Mouse (Mus musculus): ENCODE results near the gene Mgarp. TPM values are rescaled to one million over a fixed set of nuclear protein-coding genes. Genes with fewer than 3 reads are reported as not detected.

The Mgarp gene
- total and polyA plus RNA-seq, 3 experiments: 0.65 to 5.2 TPM; not detected in 1

DNA sequence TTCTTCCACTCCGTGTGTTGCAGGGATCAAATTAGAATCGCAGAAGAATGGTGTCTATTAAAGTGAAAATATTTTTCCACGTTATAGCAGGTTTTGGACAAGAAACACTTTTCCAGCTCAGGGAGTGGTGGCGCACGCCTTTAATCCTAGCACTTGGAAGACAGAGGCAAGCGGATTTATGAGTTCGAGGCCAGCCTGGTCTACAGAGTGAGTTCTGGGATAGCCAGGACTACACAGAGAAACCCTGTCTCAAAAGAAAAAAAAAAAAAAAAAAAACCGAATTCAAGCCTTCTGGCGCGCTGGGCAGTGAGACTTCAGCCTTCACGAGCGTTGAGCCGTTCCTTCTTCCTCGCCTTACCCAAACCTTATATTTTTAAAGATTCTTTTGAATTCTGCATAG lies 38.9 kb downstream of the Mgarp start:
- peak; percentile 89 for DNase-seq (ENCODE audit: low read depth, low spot score)
- Histone ChIP-seq H3K27ac (ENCODE audit: control insufficient read depth, low read depth, low read length) (peak overlapping the region; percentile 72), H3K4me3 (ENCODE audit: control insufficient read depth in 1 of 2, insufficient read depth in 1 of 2, low read depth in 2 of 2, low read length in 2 of 2) (peak overlapping the region; percentile 54 to 97), H3K4me1 (ENCODE audit: control insufficient read depth in 1 of 2, insufficient read depth in 2 of 2, low read length in 2 of 2) (peaks cover 0 to 3% of the 10 kb centered on the region in 2 experiments; a peak in 1 of 4 replicates), H3K9ac (ENCODE audit: control insufficient read depth, low read depth, low read length, poor library complexity, severe bottlenecking) (peak overlapping the region; percentile 79), H3K36me3 (ENCODE audit: control insufficient read depth in 1 of 2, insufficient read depth in 2 of 2, low read length in 2 of 2) (peaks cover 0 to 3% of the 10 kb centered on the region in 2 experiments; a peak in 1 of 4 replicates), H3K9me3 (replicated peaks; ENCODE audit: insufficient read depth, low read length) (no peaks in the 10 kb centered on the region), H3K27me3 (ENCODE audit: control insufficient read depth in 1 of 2, insufficient read depth in 2 of 2, low read length in 2 of 2) (no peaks in the 10 kb centered on the region), H3K79me2 (ENCODE audit: control insufficient read depth, insufficient read depth, low read length, poor library complexity) (no peaks in the 10 kb centered on the region; the same call in 1 of the 2 replicates)
- TF ChIP-seq TBP (IDR thresholded peaks at IDR 0.05; ENCODE audit: low read depth, low read length) (peak; percentile 99), MXI1 (IDR thresholded peaks at IDR 0.05; ENCODE audit: low read depth, low read length) (peak; percentile 45; the same call in 1 of the 2 replicates), MAFK (IDR thresholded peaks at IDR 0.05; ENCODE audit: borderline replicate concordance, low read depth, low read length) (peak; percentile 67; the same call in 1 of the 2 replicates), ZNF384 (IDR thresholded peaks at IDR 0.05; ENCODE audit: low read depth, low read length) (peak; percentile 93), ELF1 (IDR thresholded peaks at IDR 0.05; ENCODE audit: low read depth, low read length) (no peak)

GRCm38 (mm10) chr3:51357078-51357477 lies 39.5 kb downstream of the Mgarp start:
- peak overlapping the region; percentile 54 to 97 for H3K4me3 ChIP-seq (ENCODE audit: control insufficient read depth in 1 of 2, insufficient read depth in 1 of 2, low read depth in 2 of 2, low read length in 2 of 2)
- H3K27ac ChIP-seq (ENCODE audit: control insufficient read depth, low read depth, low read length): peak overlapping the region; percentile 31; the same call in 1 of the 2 replicates
- H3K79me2 ChIP-seq (ENCODE audit: control insufficient read depth, insufficient read depth, low read length, poor library complexity): no peaks in the 10 kb centered on the region; the same call in 1 of the 2 replicates
- H3K27me3 ChIP-seq (ENCODE audit: control insufficient read depth in 1 of 2, insufficient read depth in 2 of 2, low read length in 2 of 2): no peaks in the 10 kb centered on the region
- H3K36me3 ChIP-seq (ENCODE audit: control insufficient read depth in 1 of 2, insufficient read depth in 2 of 2, low read length in 2 of 2): peaks cover 0 to 3% of the 10 kb centered on the region in 2 experiments; a peak in 1 of 4 replicates
- H3K9ac ChIP-seq (ENCODE audit: control insufficient read depth, low read depth, low read length, poor library complexity, severe bottlenecking): peak overlapping the region; percentile 79
- TF ChIP-seq KAT2A (conservative IDR thresholded peaks at IDR 0.05; ENCODE audit: low read depth, low read length) (no peak), MXI1 (IDR thresholded peaks at IDR 0.05; ENCODE audit: low read depth, low read length) (no peak; the same call in 1 of the 2 replicates), TCF12 (IDR thresholded peaks at IDR 0.05; ENCODE audit: low read depth, low read length) (no peak), RCOR1 (IDR thresholded peaks at IDR 0.05; ENCODE audit: low read depth, low read length) (peak; percentile 19; the same call in 1 of the 2 replicates), SIN3A (IDR thresholded peaks at IDR 0.05; ENCODE audit: low read length) (peak; percentile 15; the same call in 1 of the 2 replicates), MAX (IDR thresholded peaks at IDR 0.05; ENCODE audit: low read length) (no peak), UBTF (IDR thresholded peaks at IDR 0.05; ENCODE audit: borderline replicate concordance, insufficient read depth, low read depth, low read length) (no peak), GATA1 (IDR thresholded peaks at IDR 0.05; ENCODE audit: low read depth, low read length) (0 out of 2 replicates have a peak, but pooled peaks have one; percentile 35), HCFC1 (IDR thresholded peaks at IDR 0.05; ENCODE audit: low read depth, low read length) (0 out of 2 replicates have a peak, but pooled peaks have one; percentile 37), TBP (IDR thresholded peaks at IDR 0.05; ENCODE audit: low read depth, low read length) (no peak), TAL1 (IDR thresholded peaks at IDR 0.05; ENCODE audit: low read length) (no peak), BHLHE40 (IDR thresholded peaks at IDR 0.05; ENCODE audit: borderline replicate concordance, low read depth, low read length) (peak; percentile 64; the same call in 1 of the 2 replicates), ZMIZ1 (IDR thresholded peaks at IDR 0.05; ENCODE audit: low read depth, low read length) (no peak), POLR2AphosphoS2 (IDR thresholded peaks at IDR 0.05; ENCODE audit: low read length) (no peak), E2F4 (IDR thresholded peaks at IDR 0.05; ENCODE audit: borderline replicate concordance, low read depth, low read length) (no peak)
- H3K9me3 ChIP-seq (replicated peaks; ENCODE audit: insufficient read depth, low read length): no peaks in the 10 kb centered on the region
- peak; percentile 66 for DNase-seq (ENCODE audit: low read depth, low spot score)
- peaks cover 0 to 3% of the 10 kb centered on the region in 2 experiments; a peak in 1 of 4 replicates for H3K4me1 ChIP-seq (ENCODE audit: control insufficient read depth in 1 of 2, insufficient read depth in 2 of 2, low read length in 2 of 2)

All from MEL (cell line).